Mouse (Mus musculus) CH12.LX (cell line): ENCODE data around the gene P4ha1. TPM values are rescaled to one million over a fixed set of nuclear protein-coding genes. Genes with fewer than 3 reads are reported as not detected.

Experiments used
- DNase-seq: peaks from one replicate; pipeline ENCODE4 v3.0.0-alpha.2; 2013; ENCODE audit errors: extremely low read depth
- H3K27ac ChIP-seq: 2 replicates; pipeline ENCODE4 v1.5.1; 2012; ENCODE audit warnings: low read depth, mild to moderate bottlenecking, control low read depth, moderate library complexity; ENCODE audit not compliant: insufficient read depth
- H3K27me3 ChIP-seq: replicated peaks from 2 replicates; pipeline ENCODE3; 2012; ENCODE audit warnings: inconsistent platforms
- H3K36me3 ChIP-seq, 2 experiments: replicated peaks in 1 of 2; 2 replicates each; pipeline versions ENCODE3 to v1.6.1; 2012; ENCODE audit warnings: inconsistent platforms in 1 of 2, low read length in 1 of 2, mild to moderate bottlenecking in 1 of 2, mixed read lengths in 1 of 2, moderate library complexity in 1 of 2; ENCODE audit not compliant: control insufficient read depth in 1 of 2, insufficient read depth in 1 of 2
- H3K4me1 ChIP-seq, 2 experiments: 2 replicates each; pipeline ENCODE4 v1.6.1; 2012; ENCODE audit warnings: inconsistent platforms in 1 of 2, moderate library complexity in 1 of 2; ENCODE audit not compliant: insufficient read depth in 2 of 2, control insufficient read depth in 1 of 2
- H3K4me2 ChIP-seq: 2 replicates; pipeline ENCODE4 v1.6.1; 2012; ENCODE audit warnings: low read depth, mild to moderate bottlenecking, control low read depth; ENCODE audit not compliant: poor library complexity, insufficient read depth, severe bottlenecking
- H3K4me3 ChIP-seq, 3 experiments: fragments of 150-350 bp in 1 of 3; sonication (generic) in 1 of 3; replicated peaks in 1 of 3; 2 replicates each; pipeline versions ENCODE3 to v1.5.1; 2011 to 2012; ENCODE audit warnings: low read depth in 2 of 3, low read length in 2 of 3, mild to moderate bottlenecking in 2 of 3, moderate library complexity in 2 of 3, control low read depth in 1 of 3, improper control_type of control experiment in 1 of 3, inconsistent platforms in 1 of 3, mixed read lengths in 1 of 3; ENCODE audit not compliant: poor library complexity in 1 of 3
- H3K79me2 ChIP-seq: replicated peaks from 2 replicates; pipeline ENCODE4 v1.6.1; 2012; ENCODE audit warnings: mild to moderate bottlenecking, moderate library complexity; ENCODE audit not compliant: control insufficient read depth, poor library complexity, insufficient read depth, severe bottlenecking; ENCODE audit errors: extremely low read depth
- H3K9ac ChIP-seq: 2 replicates; pipeline ENCODE4 v1.6.1; 2012; ENCODE audit warnings: low read depth, mild to moderate bottlenecking, control low read depth, moderate library complexity; ENCODE audit not compliant: insufficient read depth
- H3K9me3 ChIP-seq: replicated peaks from 2 replicates; pipeline ENCODE3; 2012; ENCODE audit warnings: low read length, inconsistent platforms, mixed read lengths
- BHLHE40 ChIP-seq: IDR thresholded peaks from 2 replicates; pipeline ENCODE4 v1.6.1; 2011; ENCODE audit warnings: mild to moderate bottlenecking, low read depth, low read length, improper control_type of control experiment
- CTCF ChIP-seq, 2 experiments: IDR thresholded peaks in 1 of 2; conservative IDR thresholded peaks in 1 of 2; 2 replicates each; pipeline ENCODE4 v1.5.1; 2011 to 2012; ENCODE audit warnings: low read depth in 2 of 2, low read length in 2 of 2, improper control_type of control experiment in 1 of 2, inconsistent platforms in 1 of 2, mild to moderate bottlenecking in 1 of 2, moderate library complexity in 1 of 2
- E2F4 ChIP-seq: IDR thresholded peaks from 2 replicates; pipeline ENCODE4 v1.6.1; 2011; ENCODE audit warnings: low read depth, low read length, improper control_type of control experiment; ENCODE audit not compliant: insufficient replicate concordance
- ELF1 ChIP-seq: IDR thresholded peaks from 2 replicates; pipeline ENCODE4 v1.6.1; 2014; ENCODE audit warnings: low read depth, mild to moderate bottlenecking, inconsistent platforms, low read length, improper control_type of control experiment
- ETS1 ChIP-seq: conservative IDR thresholded peaks from 2 replicates; pipeline ENCODE4 v1.6.1; 2012; ENCODE audit warnings: low read depth, mild to moderate bottlenecking, inconsistent platforms, low read length, improper control_type of control experiment, moderate library complexity
- GABPA ChIP-seq: IDR thresholded peaks from 2 replicates; pipeline ENCODE4 v1.6.1; 2012; ENCODE audit warnings: low read depth, low read length, improper control_type of control experiment, inconsistent platforms; ENCODE audit not compliant: insufficient replicate concordance
- HCFC1 ChIP-seq: IDR thresholded peaks from 2 replicates; pipeline ENCODE4 v1.6.1; 2012; ENCODE audit warnings: low read depth, mild to moderate bottlenecking, inconsistent platforms, low read length, improper control_type of control experiment
- IRF4 ChIP-seq: IDR thresholded peaks from 2 replicates; pipeline ENCODE4 v1.6.1; 2014; ENCODE audit warnings: low read depth, mild to moderate bottlenecking, inconsistent platforms, low read length, improper control_type of control experiment
- JUN ChIP-seq: IDR thresholded peaks from 2 replicates; pipeline ENCODE4 v1.6.1; 2011; ENCODE audit warnings: low read depth, mild to moderate bottlenecking, low read length, improper control_type of control experiment, moderate library complexity; ENCODE audit not compliant: insufficient read depth
- KAT2A ChIP-seq: IDR thresholded peaks from 2 replicates; pipeline ENCODE4 v1.6.1; 2012; ENCODE audit warnings: low read length, improper control_type of control experiment, inconsistent platforms; ENCODE audit not compliant: insufficient replicate concordance
- MAFK ChIP-seq: IDR thresholded peaks from 2 replicates; pipeline ENCODE4 v1.6.1; 2011; ENCODE audit warnings: low read length, improper control_type of control experiment; ENCODE audit not compliant: insufficient replicate concordance
- MAZ ChIP-seq: IDR thresholded peaks from 2 replicates; pipeline ENCODE4 v1.6.1; 2012; ENCODE audit warnings: low read depth, mild to moderate bottlenecking, inconsistent platforms, low read length, improper control_type of control experiment, moderate library complexity
- MEF2A ChIP-seq: IDR thresholded peaks from 2 replicates; pipeline ENCODE4 v1.6.1; 2014; ENCODE audit warnings: low read depth, mild to moderate bottlenecking, inconsistent platforms, low read length, improper control_type of control experiment, borderline replicate concordance
- MXI1 ChIP-seq: IDR thresholded peaks from 2 replicates; pipeline ENCODE4 v1.6.1; 2011; ENCODE audit warnings: mild to moderate bottlenecking, low read depth, low read length, improper control_type of control experiment
- MYC ChIP-seq: IDR thresholded peaks from 2 replicates; pipeline ENCODE4 v1.6.1; 2011; ENCODE audit warnings: low read depth, mild to moderate bottlenecking, improper control_type of control experiment, low read length
- NELFE ChIP-seq: IDR thresholded peaks from 2 replicates; pipeline ENCODE4 v1.6.1; 2011; ENCODE audit warnings: low read depth, low read length, improper control_type of control experiment
- NRF1 ChIP-seq: IDR thresholded peaks from 2 replicates; pipeline ENCODE4 v1.6.1; 2014; ENCODE audit warnings: low read depth, mild to moderate bottlenecking, inconsistent platforms, low read length, improper control_type of control experiment, moderate library complexity
- POLR2A ChIP-seq: IDR thresholded peaks from 2 replicates; pipeline ENCODE4 v1.6.1; 2011; ENCODE audit warnings: low read depth, mild to moderate bottlenecking, improper control_type of control experiment, low read length
- POLR2AphosphoS2 ChIP-seq: IDR thresholded peaks from 2 replicates; pipeline ENCODE4 v1.6.1; 2011; ENCODE audit warnings: low read depth, low read length, improper control_type of control experiment
- RAD21 ChIP-seq: IDR thresholded peaks from 2 replicates; pipeline ENCODE4 v1.6.1; 2011; ENCODE audit warnings: low read depth, mild to moderate bottlenecking, low read length, improper control_type of control experiment, moderate library complexity
- RCOR1 ChIP-seq: conservative IDR thresholded peaks from 2 replicates; pipeline ENCODE4 v1.6.1; 2012; ENCODE audit warnings: low read depth, mild to moderate bottlenecking, inconsistent platforms, low read length, improper control_type of control experiment
- SIN3A ChIP-seq: IDR thresholded peaks from 2 replicates; pipeline ENCODE4 v1.6.1; 2012; ENCODE audit warnings: low read length, improper control_type of control experiment, inconsistent platforms
- SMC3 ChIP-seq: IDR thresholded peaks from 2 replicates; pipeline ENCODE4 v1.6.1; 2011; ENCODE audit warnings: low read depth, low read length, improper control_type of control experiment
- TBP ChIP-seq: conservative IDR thresholded peaks from 2 replicates; pipeline ENCODE4 v1.6.1; 2011; ENCODE audit warnings: low read depth, low read length, improper control_type of control experiment
- TCF12 ChIP-seq: IDR thresholded peaks from 2 replicates; pipeline ENCODE4 v1.6.1; 2014; ENCODE audit warnings: low read depth, mild to moderate bottlenecking, inconsistent platforms, low read length, improper control_type of control experiment
- USF1 ChIP-seq: IDR thresholded peaks from 2 replicates; pipeline ENCODE4 v1.6.1; 2014; ENCODE audit warnings: low read depth, mild to moderate bottlenecking, inconsistent platforms, low read length, improper control_type of control experiment
- ZC3H11A ChIP-seq: IDR thresholded peaks from 2 replicates; pipeline ENCODE4 v1.6.1; 2012; ENCODE audit warnings: low read depth, mild to moderate bottlenecking, inconsistent platforms, low read length, improper control_type of control experiment
- ZMIZ1 ChIP-seq: IDR thresholded peaks from 2 replicates; pipeline ENCODE4 v1.6.1; 2012; ENCODE audit warnings: low read depth, mild to moderate bottlenecking, inconsistent platforms, low read length, improper control_type of control experiment
- ZNF384 ChIP-seq: IDR thresholded peaks from 2 replicates; pipeline ENCODE4 v1.6.1; 2012; ENCODE audit warnings: low read depth, low read length, improper control_type of control experiment, inconsistent platforms
- dilution Hi-C: fragments of 300-500 bp; cut with MboI; formaldehyde crosslinking; loops from 2 replicates; pipeline ENCODE4 v1.14.3; 2020; ENCODE audit warnings: low sequenced_read_pairs; ENCODE audit not compliant: extremely low pct_unique_long_range_greater_than_20kb, extremely low pct_ligation_motif_present
- in situ Hi-C: fragments of 300-500 bp; cut with MboI; formaldehyde crosslinking; loops from 3 replicates; pipeline ENCODE4 v1.14.3; 2019; ENCODE audit warnings: low sequenced_read_pairs, low pct_ligation_motif_present, low pct_unique_long_range_greater_than_20kb, mixed read lengths
- polyA plus RNA-seq: library from polyadenylated mRNA; unstranded; fragments of >175 nt; gene quantifications from 2 replicates; pipeline ENCODE4 v1.2.1, GENCODE M21; 2012; ENCODE audit warnings: low read depth; ENCODE audit not compliant: insufficient read length
- total RNA-seq, 2 experiments: library from RNA; depleted of rRNA; stranded (reverse); fragments of 300-350 nt in 1 of 2; fragments of >200 nt in 1 of 2; gene quantifications; 2 replicates each; pipeline ENCODE4 v1.2.3; 2012 to 2014

Gene P4ha1
- total RNA-seq (2012; rRNA removed) (52.0 and 87.2 TPM in 2 replicates), total RNA-seq (2014; rRNA removed) (138 and 141 TPM in 2 replicates), polyA plus RNA-seq (38.4 and 39.9 TPM in 2 replicates)

DNA sequence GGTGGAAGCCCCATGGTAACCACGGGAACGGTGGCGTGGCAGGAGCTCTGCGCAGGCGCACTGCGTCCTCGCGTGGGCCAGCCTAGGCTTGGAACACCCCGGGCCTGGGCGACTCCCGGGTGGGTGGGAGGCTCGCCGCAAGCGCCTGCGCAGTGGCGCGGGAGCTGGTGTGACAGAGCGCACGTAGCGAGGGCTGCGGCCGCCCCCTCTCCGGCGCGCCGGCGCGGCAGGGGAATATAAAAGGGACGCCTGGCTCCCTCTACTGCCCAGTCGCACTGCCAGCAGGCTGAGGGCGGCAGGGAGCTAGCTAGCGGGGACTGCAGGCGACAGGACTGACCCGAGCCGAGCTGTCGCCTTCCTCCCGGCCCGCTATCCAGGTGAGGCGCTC, at the start of gene P4ha1:
TSS of gene P4ha1 (plus strand) at position 197 of the 388 bp plus-strand sequence.
- H3K27ac ChIP-seq = peak within 1 kb of the TSS; percentile 72
- DNase-seq = peak; percentile 94
- peaks cover 27% of the 10 kb centered on the region for H3K79me2 ChIP-seq
- H3K9me3 ChIP-seq = no peaks in the 10 kb centered on the region
- H3K4me2 ChIP-seq = peak within 1 kb of the TSS; percentile 89
- peaks cover 0 to 4% of the 10 kb centered on the region in 2 experiments for H3K36me3 ChIP-seq
- no peaks in the 10 kb centered on the region for H3K27me3 ChIP-seq
- TF ChIP-seq TBP (peak; percentile 98), ZMIZ1 (peak; percentile 99), IRF4 (peak; percentile 48; the same call in 1 of the 2 replicates), GABPA (no peak), E2F4 (no peak), RAD21 (0 out of 2 replicates have a peak, but pooled peaks have one; percentile 9), ELF1 (0 out of 2 replicates have a peak, but pooled peaks have one; percentile 36), POLR2A (peak; percentile 99), POLR2AphosphoS2 (peak; percentile 94), TCF12 (peak; percentile 95), MYC (no peak), MAFK (no peak), HCFC1 (no peak), SIN3A (peak; percentile 45), ZNF384 (no peak; the same call in 1 of the 2 replicates), NRF1 (peak; percentile 97), NELFE (peak; percentile 98), JUN (no peak), BHLHE40 (no peak), KAT2A (0 out of 2 replicates have a peak, but pooled peaks have one; percentile 32), ETS1 (0 out of 2 replicates have a peak, but pooled peaks have one; percentile 13), MEF2A (peak; percentile 56; the same call in 1 of the 2 replicates), MAZ (peak; percentile 70; the same call in 1 of the 2 replicates), ZC3H11A (no peak), RCOR1 (no peak), MXI1 (peak; percentile 64; the same call in 1 of the 2 replicates), CTCF (conservative IDR thresholded peaks at IDR 0.05 in 1 of 2, IDR thresholded peaks at IDR 0.05 in 1 of 2; ENCODE audit: low read depth in 2 of 2, low read length in 2 of 2) (peak in 1 of 2 experiments; percentile 81; a peak in 2 of 4 replicates), SMC3 (peak; percentile 15), USF1 (no peak)
- peak within 1 kb of the TSS; percentile 88 for H3K9ac ChIP-seq
- dilution Hi-C loops (no loop called here), in situ Hi-C loops (no loop called here)
- H3K4me3 ChIP-seq = peak within 1 kb of the TSS; percentile 73 to 86 (median 74)
- H3K4me1 ChIP-seq = peaks cover 0 to 33% of the 10 kb centered on the region in 2 experiments; a peak in 2 of 4 replicates
